Mouse (Mus musculus): Measurements from ENCODE around the gene Loxl1.
A peak's percentile ranks its signal among the peaks of the same experiment; 100 is the strongest.

Gene Loxl1

DNA sequence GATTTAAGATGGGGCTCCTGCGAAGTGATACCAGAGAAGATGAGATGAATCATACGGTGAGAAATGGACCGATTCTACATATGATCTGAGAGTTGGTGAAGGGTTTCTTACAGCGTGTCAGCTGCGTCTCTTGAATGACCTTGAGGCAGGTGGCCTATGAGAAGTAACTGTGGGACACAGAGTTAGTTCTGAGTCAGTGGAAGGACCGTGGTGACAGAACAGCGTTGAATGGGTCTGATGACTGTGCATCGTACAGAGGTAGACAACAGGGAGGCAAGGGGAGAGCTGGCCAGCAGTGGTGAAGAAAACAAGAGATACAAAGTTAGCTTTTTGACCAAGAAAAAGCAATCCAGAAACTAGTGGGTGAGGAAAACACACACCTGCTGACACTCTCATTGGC is 62.7 kb downstream of the Loxl1 start:
- no peak for DNase-seq (ENCODE audit: low spot score in 2 of 2)

DNA sequence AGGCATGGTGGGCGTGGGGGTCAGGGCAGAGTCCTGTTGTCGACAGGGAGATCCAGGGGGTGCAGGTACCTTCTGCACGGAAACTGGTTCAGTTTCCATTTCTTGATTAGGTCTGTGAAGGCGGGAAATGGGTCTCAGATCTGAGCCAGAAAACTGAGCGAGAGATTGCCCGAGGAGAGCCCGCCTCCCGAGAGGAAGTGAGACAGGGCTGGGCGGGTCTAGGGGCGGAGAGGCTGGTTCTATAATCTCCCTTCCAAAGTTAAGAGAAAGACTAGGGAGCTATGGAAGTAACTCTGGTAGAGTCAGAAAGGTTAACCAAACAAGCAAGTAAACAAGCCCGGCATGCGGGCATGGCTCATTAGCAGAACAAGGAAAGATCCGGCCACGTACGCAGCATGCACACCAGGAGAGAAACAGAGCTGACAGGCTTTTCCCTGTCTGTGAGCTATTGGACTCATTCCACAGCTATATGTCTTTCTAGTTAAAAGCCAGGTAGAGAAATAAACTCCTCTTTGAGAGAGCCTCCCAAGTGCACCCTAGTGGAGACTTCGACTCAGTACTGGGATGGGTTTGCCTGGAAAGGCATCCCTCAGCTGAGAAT is 63.3 kb downstream of the Loxl1 start, which contains the start of gene Pml:
Gene Pml (minus strand): TSS at position 195 of the 601 bp plus-strand sequence.
- DNase-seq (ENCODE audit: low spot score in 2 of 2), result peak in 1 of 2 experiments; percentile 66

DNA sequence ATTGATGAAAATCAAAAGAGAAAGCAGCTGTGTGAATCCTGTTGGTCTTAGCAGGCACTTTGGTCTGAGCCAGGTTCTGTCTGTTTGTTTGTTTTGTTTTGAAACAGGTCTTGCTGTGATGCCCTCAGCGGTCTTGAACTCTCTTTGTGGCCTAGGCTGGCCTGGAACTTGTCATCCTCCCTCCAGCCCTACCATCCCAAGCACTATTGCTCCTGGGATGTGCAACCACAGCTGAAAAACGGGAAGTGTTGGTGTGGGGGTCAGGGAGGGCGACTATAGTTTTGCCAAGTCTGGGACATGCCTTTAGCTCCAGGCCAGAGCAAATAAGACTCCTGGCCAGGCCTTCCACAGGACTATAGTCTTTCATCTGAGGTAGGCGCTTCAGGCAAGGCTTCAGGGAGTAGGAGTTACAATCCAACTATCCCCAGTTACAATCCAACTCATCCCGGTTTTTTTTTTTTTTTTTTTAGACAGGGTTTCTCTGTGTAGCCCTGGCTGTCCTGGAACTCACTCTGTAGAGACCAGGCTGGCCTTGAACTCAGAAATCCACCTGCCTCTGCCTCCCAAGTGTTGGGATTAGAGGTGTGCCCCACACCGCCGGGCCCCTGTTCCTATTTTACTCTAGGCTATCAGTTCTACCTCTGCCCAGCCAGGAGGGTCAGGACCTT is 64.1 kb downstream of the Loxl1 start:
- DNase-seq (ENCODE audit: low spot score in 2 of 2), result no peak

DNA sequence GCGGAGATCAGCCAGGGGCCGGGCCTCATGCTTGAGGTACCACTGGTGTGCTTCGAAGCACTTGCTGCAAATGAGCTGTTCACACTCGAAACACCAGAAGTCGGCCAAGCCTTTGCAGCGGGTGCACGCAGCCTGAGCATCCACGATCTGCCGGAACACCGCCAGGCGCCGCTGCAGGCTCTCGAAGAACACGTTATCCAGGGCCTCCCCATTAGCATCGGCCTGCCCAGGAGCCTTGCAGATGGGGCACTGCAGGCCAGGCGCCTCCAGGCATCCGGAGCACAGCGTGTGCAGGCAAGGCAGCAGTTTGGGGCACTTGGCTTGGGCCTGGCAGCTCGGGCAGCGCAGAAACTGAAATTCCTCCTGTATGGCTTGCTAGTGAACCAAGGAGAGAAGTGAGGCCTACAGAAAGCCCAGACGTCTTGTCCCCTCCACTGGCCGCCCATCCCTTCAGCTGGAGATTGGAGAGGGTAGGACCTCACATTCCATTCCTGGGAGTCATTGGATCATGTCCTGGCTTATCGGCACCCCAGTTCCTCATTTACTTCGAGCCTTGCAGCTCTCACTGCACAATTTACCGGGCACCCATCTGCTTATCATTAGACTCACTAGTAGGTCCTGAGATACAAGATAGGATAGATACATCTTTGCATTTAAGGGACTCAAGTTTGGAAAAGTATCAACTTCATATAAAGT is 65.8 kb downstream of the Loxl1 start:
- peak; percentile 36 to 80 for DNase-seq (ENCODE audit: low spot score in 2 of 2)

DNA sequence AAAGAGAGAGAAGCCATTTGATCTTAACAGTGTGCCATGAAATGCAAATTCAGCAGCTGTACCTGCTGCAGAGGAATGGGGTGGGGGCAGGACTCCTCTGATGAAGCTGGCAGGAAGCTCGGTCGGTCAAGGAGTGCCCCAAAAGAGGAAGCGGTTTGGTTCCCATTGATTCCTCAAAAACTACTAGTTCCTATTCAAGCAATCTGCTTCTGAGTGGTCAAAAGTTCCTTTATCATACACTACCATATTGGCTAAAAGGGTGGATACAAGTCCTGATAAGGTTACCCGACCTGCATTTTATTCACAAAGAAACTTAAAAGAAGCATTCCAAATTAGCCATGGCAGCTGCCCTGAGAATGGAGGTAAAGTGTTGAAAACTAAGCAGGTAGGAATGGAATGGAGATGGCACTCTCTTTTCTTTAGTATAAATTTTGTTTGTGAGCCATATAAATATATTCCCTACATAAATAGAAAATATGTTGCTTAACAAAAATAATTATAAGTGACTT is 66.8 kb downstream of the Loxl1 start:
- DNase-seq (ENCODE audit: low spot score in 2 of 2), result no peak

DNA sequence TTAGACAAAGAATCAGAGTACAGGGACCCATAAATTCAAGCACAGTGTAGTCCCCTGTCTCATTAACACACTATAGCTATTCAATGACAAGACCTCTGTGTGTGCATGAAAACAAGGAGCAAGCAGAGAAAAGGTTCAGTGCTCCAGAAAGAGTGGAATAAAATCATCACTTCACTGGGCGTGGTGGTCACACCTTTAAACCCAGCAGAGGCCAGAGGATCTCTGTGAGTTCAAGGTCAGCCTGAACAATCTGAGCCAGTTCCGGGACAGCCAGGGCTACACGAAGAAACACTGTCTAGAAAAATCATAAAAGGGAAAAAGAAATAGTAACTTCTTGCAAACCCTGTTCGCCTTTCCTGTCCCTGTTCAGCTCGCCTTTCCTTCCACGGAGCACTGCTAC is 69.3 kb downstream of the Loxl1 start:
- no peak for DNase-seq (ENCODE audit: low spot score in 2 of 2)

DNA sequence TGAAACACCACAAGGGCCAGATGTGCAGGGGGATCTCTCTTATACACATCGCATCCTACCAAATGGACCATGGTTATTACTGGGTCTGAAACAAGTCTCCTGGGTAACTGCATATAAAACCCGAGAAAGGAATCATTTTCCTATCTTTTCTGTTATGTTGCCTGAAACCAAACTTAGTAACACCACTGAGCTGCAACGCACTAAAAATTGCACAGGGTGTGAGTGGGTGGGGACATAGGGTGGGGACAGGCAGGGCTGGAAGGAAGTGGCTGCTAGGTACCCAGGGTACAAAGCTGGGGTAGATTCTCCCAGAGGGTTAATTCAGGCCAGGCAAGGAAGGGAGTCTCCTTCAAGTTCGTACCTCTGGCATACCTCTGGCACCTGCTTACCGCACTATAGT is 70.3 kb downstream of the Loxl1 start:
- peak in 1 of 2 experiments; percentile 36 for DNase-seq (ENCODE audit: low spot score in 2 of 2)

DNA sequence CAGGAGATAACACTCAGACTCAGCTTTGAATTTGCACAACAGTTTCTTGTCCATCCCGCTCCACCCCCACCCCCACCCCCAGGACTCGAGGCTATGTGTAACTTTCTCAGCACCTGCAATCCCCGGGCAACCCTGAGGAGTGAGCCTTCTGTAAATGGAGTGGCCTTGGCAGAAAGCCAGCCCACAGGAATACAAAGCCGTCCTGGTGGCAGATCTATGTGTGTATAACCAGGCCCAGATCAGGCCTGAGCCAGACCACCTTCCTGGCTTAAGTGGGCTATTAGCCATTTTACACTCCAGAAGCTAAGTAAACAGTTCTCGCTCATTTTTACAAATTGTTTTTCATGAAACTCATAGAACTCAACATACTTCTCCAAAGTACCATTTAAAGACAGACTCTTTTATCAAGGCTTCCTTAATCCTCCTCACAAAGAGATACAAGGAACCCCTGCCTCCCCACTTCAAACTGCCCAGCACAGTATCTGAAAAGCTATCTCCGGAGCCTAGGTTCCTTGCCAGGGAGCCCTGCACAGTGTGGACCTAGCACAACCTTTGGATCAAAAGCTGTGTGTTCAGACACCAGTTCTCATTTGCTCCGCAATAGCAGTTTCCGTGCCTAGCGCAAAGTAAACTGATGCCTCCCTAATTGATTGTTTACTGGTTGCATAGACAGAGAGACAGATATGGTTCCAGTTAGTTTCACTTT is 71.1 kb downstream of the Loxl1 start:
- DNase-seq (ENCODE audit: low spot score in 2 of 2), result no peak
